Mouse (Mus musculus) neural tube, embryonic 14.5 days (tissue): ENCODE measurements around the gene Zc3hc1. TPM values are rescaled to one million over a fixed set of nuclear protein-coding genes. Genes with fewer than 3 reads are reported as not detected.
"Not testable (repeated sequence)": the region's sequence is repeated elsewhere in the genome, so short reads cannot be mapped to it uniquely, and the experiment has no call there.

Experiments
- ATAC-seq: fragments of 200-750 bp; cut with Nextera tagmentation; 2 replicates; pipeline ENCODE4 v1.8.0; 2017; ENCODE audit warnings: low read depth, mild to moderate bottlenecking, moderate TSS enrichment, moderate library complexity
- H3K27ac ChIP-seq: fragments of 300-500 bp; sonication (generic); 2 replicates; pipeline ENCODE4 v1.5.1; 2014; ENCODE audit warnings: low read depth, mild to moderate bottlenecking, control low read depth, low read length, moderate library complexity, mixed read lengths
- H3K27me3 ChIP-seq: fragments of 300-500 bp; sonication (generic); 2 replicates; pipeline ENCODE4 v1.6.1; 2014; ENCODE audit warnings: low read length; ENCODE audit not compliant: control insufficient read depth, insufficient read depth
- H3K36me3 ChIP-seq: fragments of 300-500 bp; sonication (generic); 2 replicates; pipeline ENCODE4 v1.6.1; 2014; ENCODE audit warnings: low read length, mixed read lengths; ENCODE audit not compliant: control insufficient read depth, insufficient read depth
- H3K4me1 ChIP-seq: fragments of 300-500 bp; sonication (generic); 2 replicates; pipeline ENCODE4 v1.6.1; 2014; ENCODE audit warnings: low read length; ENCODE audit not compliant: control insufficient read depth, insufficient read depth
- H3K4me2 ChIP-seq: fragments of 300-500 bp; sonication (generic); 2 replicates; pipeline ENCODE4 v1.6.1; 2014; ENCODE audit warnings: mild to moderate bottlenecking, low read depth, low read length, control low read depth
- H3K4me3 ChIP-seq: fragments of 300-500 bp; sonication (generic); 2 replicates; pipeline ENCODE4 v1.5.1; 2014; ENCODE audit warnings: low read depth, low read length, control low read depth, mixed read lengths
- H3K9ac ChIP-seq: fragments of 300-500 bp; sonication (generic); replicated peaks from 2 replicates; pipeline ENCODE4 v1.6.1; 2014; ENCODE audit warnings: low read depth, mild to moderate bottlenecking, control low read depth, low read length, mixed read lengths
- H3K9me3 ChIP-seq: fragments of 300-500 bp; sonication (generic); 2 replicates; pipeline ENCODE4 v1.6.1; 2016; ENCODE audit warnings: low read length; ENCODE audit not compliant: control insufficient read depth
- WGBS: fragments of 180-500 bp; shearing (Covaris S2); extraction: QIAGEN DNeasy Blood & Tissue Kit; methylation state at CpG from one replicate; pipeline ENCODE4 v1.1.7; 2014; 5-methylcytosine and 5-hydroxymethylcytosine counted together
- polyA plus RNA-seq: library from polyadenylated mRNA; unstranded; fragments of >200 nt; fragmentation: Nextera tagmentation; extraction: Ambion mirVana; gene quantifications from 2 replicates; pipeline ENCODE4 v1.2.1, GENCODE M21; 2014

Gene Zc3hc1
- polyA plus RNA-seq, 1 experiment from 2014 or later = 62.3 TPM

DNA sequence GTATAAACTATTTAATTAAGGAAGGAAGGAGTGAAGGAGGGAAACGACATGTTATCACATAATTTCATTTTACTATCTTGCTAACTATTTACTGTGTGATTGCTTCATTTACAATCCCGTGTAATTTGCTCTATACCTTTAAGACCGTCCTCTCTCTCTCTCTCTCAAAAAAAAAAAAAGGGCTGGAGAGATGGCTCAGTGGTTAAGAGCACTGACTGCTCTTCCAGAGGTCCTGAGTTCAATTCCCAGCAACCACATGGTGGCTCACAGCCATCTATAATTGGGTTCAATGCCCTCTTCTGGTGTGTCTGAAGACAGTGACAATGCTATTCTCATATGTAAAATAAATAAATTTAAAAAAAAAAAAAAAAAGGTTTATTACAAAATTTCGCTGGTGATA is 557 bp downstream of the Zc3hc1 start:
- Histone ChIP-seq H3K9ac (peak overlapping the region; percentile 64; the same call in 1 of the 2 replicates), H3K4me3 (peak overlapping the region; percentile 75), H3K4me2 (peak overlapping the region; percentile 42)
- H3K9me3 ChIP-seq, H3K4me1 ChIP-seq, H3K27me3 ChIP-seq, H3K36me3 ChIP-seq, H3K27ac ChIP-seq: not testable (repeated sequence)
- 22% methylated on average over 4 of the region's 4 CpGs for WGBS
- peak; percentile 28; the same call in 1 of the 2 replicates for ATAC-seq

DNA sequence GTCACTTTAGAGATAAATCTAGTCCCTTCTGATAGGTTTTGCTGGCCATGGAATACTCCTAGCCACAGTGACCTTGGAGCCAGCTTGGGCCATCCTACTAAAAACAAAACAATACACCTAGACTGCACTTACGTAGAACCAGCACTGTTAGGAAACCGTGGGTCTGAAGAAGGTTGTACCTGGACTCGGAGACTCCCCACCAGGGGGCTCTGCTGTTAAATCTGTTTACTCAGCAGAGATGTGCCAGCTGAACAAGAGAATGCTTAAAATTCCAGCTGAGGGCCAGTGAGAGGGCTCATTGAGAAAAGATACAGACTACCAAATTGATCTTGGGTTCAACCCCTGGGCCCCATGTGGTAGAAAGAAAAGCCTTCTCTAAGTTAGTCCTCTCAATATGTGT is 9.7 kb downstream of the Zc3hc1 start:
- H3K27ac ChIP-seq = no peak overlapping the region
- no peak overlapping the region for H3K4me2 ChIP-seq
- ATAC-seq = no peak
- WGBS = 77% methylated on average over 3 of the region's 3 CpGs
- H3K9me3 ChIP-seq = no peaks in the 10 kb centered on the region
- H3K4me1 ChIP-seq = no peaks in the 10 kb centered on the region
- no peak overlapping the region for H3K4me3 ChIP-seq
- no peak overlapping the region for H3K9ac ChIP-seq
- H3K27me3 ChIP-seq = no peaks in the 10 kb centered on the region
- peaks cover 46% of the 10 kb centered on the region for H3K36me3 ChIP-seq

DNA sequence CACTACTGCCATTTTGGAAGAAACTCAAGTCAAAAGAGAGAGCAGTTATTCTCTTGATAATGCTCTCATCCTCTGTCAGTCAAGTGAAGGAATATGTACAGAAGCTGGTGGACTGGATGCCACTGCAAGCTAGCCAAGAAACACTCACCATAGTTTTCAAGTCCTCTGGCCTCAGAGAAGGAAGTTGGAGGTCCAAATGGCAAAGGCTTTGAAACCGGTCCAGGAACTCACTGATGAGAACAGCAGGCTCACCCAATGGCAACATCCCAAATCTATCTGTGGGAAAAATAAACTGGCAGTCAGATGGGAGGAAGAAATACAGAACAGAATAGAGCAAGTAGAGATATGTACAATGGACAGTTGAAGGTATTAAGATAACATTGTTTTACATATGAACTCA is 15.0 kb downstream of the Zc3hc1 start:
- Histone ChIP-seq H3K9me3 (no peaks in the 10 kb centered on the region), H3K4me2 (no peak overlapping the region), H3K36me3 (peaks cover 54% of the 10 kb centered on the region), H3K27me3 (no peaks in the 10 kb centered on the region), H3K27ac (no peak overlapping the region), H3K4me1 (no peaks in the 10 kb centered on the region), H3K9ac (no peak overlapping the region), H3K4me3 (no peak overlapping the region)
- ATAC-seq = no peak
- WGBS = 90% methylated on average over 1 of the region's 1 CpGs

DNA sequence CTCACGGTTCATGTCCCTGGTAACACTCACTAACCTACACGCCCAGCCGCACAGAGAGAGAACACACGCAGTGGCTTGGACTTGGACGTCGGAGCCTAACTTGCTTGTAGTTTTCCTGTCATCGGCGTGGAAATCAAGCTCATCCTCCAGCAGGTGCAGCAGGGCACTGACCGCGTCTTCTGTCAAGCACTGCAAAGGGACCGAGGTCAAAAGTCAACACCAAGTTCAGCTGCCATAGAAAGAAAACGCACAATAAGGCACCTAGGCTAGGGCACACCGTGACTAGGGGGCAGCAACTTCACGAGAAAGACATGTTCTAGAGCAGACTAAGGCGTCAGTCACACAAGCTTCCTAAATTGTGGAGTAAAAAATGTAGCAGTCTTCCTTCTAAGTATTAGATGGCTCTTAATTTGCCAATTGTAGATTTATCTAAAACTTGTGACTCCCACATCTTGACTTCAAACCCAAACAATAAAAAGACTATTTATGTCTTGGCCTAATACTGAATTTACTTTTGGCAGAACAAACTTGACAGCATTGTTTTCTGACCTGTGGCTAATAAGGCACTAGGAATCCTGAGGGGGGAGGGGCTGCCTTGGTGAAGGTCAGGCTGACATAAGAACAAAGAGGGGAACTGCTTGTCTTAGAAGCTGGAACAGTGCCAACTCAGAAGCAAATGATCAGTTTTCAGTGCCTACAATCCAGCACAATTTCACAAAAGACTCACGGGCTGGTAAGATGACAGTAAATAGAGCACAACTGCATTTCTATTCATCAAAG is 15.9 kb downstream of the Zc3hc1 start:
- Histone ChIP-seq H3K27me3 (no peaks in the 10 kb centered on the region), H3K36me3 (peaks cover 54% of the 10 kb centered on the region), H3K4me3 (no peak overlapping the region), H3K27ac (no peak overlapping the region), H3K4me2 (no peak overlapping the region), H3K4me1 (no peaks in the 10 kb centered on the region), H3K9ac (no peak overlapping the region), H3K9me3 (no peaks in the 10 kb centered on the region)
- 88% methylated on average over 16 of the region's 16 CpGs for WGBS
- no peak for ATAC-seq

DNA sequence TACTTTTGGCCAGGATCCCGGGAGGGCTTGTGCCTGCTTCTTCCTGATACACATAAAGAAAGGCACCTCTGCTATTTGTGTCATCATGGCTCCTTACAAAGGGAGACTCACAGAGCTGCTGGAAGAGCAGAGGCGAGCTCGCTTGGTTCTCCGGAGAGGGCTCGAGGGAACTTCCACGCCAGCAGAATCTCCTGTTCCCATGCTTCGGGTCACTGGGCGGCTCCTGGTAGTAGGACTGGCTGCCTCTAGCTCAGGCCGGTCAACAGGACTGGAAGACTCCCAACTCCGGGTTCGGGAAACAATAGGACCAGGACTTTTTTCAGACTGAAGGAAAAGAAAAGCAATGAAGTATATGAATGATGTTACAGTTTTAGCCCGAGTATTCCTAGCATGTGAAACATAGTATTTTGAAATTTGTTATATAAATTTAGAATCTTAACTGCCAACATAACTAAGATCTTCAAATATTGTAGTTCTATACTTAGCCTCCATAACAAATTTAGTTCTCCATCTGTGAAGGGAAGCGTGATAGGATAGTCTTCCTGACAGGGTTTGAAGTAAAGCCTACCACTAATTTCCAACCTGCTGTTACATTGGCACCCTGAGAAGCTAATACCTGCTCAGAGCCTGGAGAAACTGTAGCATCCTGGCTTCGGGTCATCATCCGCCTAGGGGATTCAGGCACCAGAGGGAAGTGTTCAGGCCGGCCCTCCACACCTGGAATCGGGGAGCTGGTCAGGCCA is 18.0 kb downstream of the Zc3hc1 start:
- Histone ChIP-seq H3K4me2 (no peak overlapping the region), H3K27me3 (no peaks in the 10 kb centered on the region), H3K4me1 (no peaks in the 10 kb centered on the region), H3K9ac (no peak overlapping the region), H3K36me3 (peaks cover 59% of the 10 kb centered on the region), H3K27ac (no peak overlapping the region), H3K4me3 (no peak overlapping the region), H3K9me3 (no peaks in the 10 kb centered on the region)
- 94% methylated on average over 17 of the region's 17 CpGs for WGBS
- ATAC-seq = no peak

DNA sequence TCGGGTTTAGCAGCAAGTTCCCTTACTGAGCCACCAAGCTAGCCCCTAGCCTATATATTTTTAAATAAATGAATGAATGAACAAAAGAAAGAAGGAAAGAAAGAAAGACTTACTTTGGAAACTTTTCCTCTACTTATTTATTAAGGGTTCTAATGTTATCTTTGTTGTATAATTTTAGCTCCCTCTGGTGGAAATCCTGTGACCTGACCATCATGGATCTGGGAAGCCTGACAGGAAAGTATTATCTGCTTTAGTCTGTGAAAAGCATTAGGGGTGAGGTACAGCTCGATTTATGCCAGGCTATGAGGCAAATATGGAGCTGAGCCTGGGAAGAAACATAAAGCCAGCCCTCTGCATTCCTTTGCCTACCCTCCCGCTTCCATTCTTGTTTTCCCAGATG is 21.5 kb downstream of the Zc3hc1 start:
- peaks cover 64% of the 10 kb centered on the region for H3K36me3 ChIP-seq
- no peaks in the 10 kb centered on the region for H3K4me1 ChIP-seq
- H3K9ac ChIP-seq = no peak overlapping the region
- H3K9me3 ChIP-seq = no peaks in the 10 kb centered on the region
- 96% methylated on average over 3 of the region's 3 CpGs for WGBS
- no peaks in the 10 kb centered on the region for H3K27me3 ChIP-seq
- no peak for ATAC-seq
- H3K4me3 ChIP-seq = no peak overlapping the region
- H3K4me2 ChIP-seq = no peak overlapping the region
- H3K27ac ChIP-seq = no peak overlapping the region

DNA sequence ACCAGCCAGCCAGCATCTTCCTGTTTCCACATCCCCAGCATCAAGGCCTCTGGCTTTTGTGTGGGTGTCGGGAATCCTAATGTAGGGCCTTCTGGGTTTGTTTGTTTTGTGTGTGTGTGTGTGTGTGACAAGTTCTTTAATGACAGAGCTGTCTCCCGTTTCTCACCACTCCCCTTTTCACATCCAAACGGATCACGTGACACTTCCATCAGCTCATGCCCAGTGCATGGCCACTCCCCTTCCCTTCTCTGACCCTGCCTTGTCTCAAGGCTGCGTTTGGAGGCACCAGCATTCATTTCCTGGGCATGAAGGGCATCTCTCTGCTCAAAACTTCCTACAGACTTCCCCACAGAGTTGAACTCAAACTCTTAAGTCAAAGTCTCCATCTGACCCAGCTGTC is 27.0 kb downstream of the Zc3hc1 start:
- Histone ChIP-seq H3K9ac (no peak overlapping the region), H3K27ac (no peak overlapping the region), H3K4me3 (no peak overlapping the region), H3K9me3 (no peaks in the 10 kb centered on the region), H3K4me1 (no peaks in the 10 kb centered on the region), H3K4me2 (no peak overlapping the region), H3K27me3 (no peaks in the 10 kb centered on the region), H3K36me3 (peaks cover 27% of the 10 kb centered on the region)
- ATAC-seq = no peak
- 47% methylated on average over 5 of the region's 5 CpGs for WGBS

DNA sequence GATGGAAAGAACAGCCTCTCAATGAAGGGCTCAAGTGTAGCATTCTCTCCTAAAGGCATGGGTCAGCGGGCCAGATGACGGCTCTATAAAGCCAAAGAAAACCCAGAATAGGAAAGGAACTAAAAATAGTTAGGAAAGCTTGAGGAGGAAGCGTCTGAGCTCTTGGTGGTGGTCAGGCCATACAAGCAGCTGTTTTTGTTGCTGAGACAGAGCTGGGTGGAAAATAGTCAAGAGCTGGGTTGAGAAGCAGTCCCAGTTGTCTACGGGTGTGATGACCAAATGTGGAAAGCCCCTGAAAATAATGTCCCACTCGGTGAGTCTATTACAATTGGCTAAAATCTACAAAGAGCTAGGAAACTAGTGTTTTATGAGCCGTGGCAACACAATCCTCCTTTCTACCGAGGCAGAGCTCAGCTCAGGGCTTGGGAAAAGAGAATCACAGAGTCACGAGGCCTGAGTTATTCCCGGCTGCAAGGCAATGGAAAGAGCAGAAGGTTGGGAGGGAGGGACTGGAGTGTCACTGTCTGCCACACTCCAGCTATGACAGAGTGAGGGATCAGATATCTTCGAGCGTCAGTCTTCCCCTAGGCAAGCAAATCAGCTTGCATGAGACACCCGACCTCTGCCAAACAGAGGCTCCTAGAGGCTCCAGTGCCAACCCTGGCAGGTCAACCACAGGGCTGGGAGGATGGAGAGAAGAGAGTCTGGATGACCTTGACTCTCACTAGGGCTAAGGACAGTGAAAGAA is 30.9 kb downstream of the Zc3hc1 start:
- H3K9ac ChIP-seq = no peak overlapping the region
- 58% methylated on average over 12 of the region's 12 CpGs for WGBS
- ATAC-seq = no peak
- H3K36me3 ChIP-seq = peaks cover 7% of the 10 kb centered on the region; the same call in 1 of the 2 replicates
- H3K27ac ChIP-seq = no peak overlapping the region
- H3K4me2 ChIP-seq = no peak overlapping the region
- no peaks in the 10 kb centered on the region for H3K9me3 ChIP-seq
- no peaks in the 10 kb centered on the region for H3K27me3 ChIP-seq
- no peaks in the 10 kb centered on the region for H3K4me1 ChIP-seq
- no peak overlapping the region for H3K4me3 ChIP-seq
